Mouse (Mus musculus): ENCODE measurements around the gene D030056L22Rik.

D030056L22Rik gene

GRCm38 (mm10) chr19:18731077-18731476 lies 18.1 kb downstream of the D030056L22Rik start:
- no peak for DNase-seq (ENCODE audit: low spot score)

- no peak for DNase-seq (ENCODE audit: low spot score)
Observed at GRCm38 (mm10) chr19:18735901-18736300, 22.9 kb downstream of the D030056L22Rik start.

GRCm38 (mm10) chr19:18739146-18739545 lies 26.2 kb downstream of the D030056L22Rik start:
- DNase-seq (ENCODE audit: low spot score): no peak

GRCm38 (mm10) chr19:18743946-18744345 lies 31.0 kb downstream of the D030056L22Rik start:
- no peak for DNase-seq (ENCODE audit: low spot score)

GRCm38 (mm10) chr19:18746576-18747340 lies 33.8 kb downstream of the D030056L22Rik start:
- no peak for DNase-seq (ENCODE audit: low spot score)

- no peak for DNase-seq (ENCODE audit: low spot score)
Observed at GRCm38 (mm10) chr19:18747379-18747778, 34.4 kb downstream of the D030056L22Rik start.

GRCm38 (mm10) chr19:18749598-18750339 lies 36.8 kb downstream of the D030056L22Rik start, which contains the start of gene Trpm6:
Gene Trpm6, plus strand, starts transcription at chr19:18749983.
- DNase-seq (ENCODE audit: low spot score): no peak

GRCm38 (mm10) chr19:18757191-18757590 lies 44.2 kb downstream of the D030056L22Rik start:
- no peak for DNase-seq (ENCODE audit: low spot score)

- DNase-seq (ENCODE audit: low spot score): no peak
Observed at GRCm38 (mm10) chr19:18757706-18758105, 44.7 kb downstream of the D030056L22Rik start.

GRCm38 (mm10) chr19:18758269-18758668 lies 45.3 kb downstream of the D030056L22Rik start:
- no peak for DNase-seq (ENCODE audit: low spot score)

- DNase-seq (ENCODE audit: low spot score): no peak
Observed at GRCm38 (mm10) chr19:18758916-18759315, 45.9 kb downstream of the D030056L22Rik start.

- no peak for DNase-seq (ENCODE audit: low spot score)
Observed at GRCm38 (mm10) chr19:18766399-18766798, 53.4 kb downstream of the D030056L22Rik start.

All from urinary bladder, postnatal 25 days (tissue).